31 mouse cellular contexts compared by ENCODE assay signal in genomic region chr11:100799426-100799825, GRCm38 (mm10). TPM values are rescaled to one million over a fixed set of nuclear protein-coding genes. Genes with fewer than 3 reads are reported as not detected.
DNase-seq lines count a peak whose midpoint lies in the region; ATAC-seq and TF ChIP-seq lines count a peak whose summit lies in the region.
"Had no signal": no experiment of that assay in that cellular context is flagged by ENCODE, and none has a peak within 500 bp of the region (broad histone marks: within the 10 kb centered on the region; RNA-seq: fewer than 3 reads in every experiment).

No protein-coding gene starts in this region.

- H3K9me3 ChIP-seq in hindbrain, postnatal 0 days (ENCODE audit: low read length) = no peaks in the 10 kb centered on the region
- 0 out of 2 replicates have a peak, but pooled peaks cover 3% of the 10 kb centered on the region for H3K9me3 ChIP-seq in hindbrain, embryonic 10.5 days
- H3K9me3 ChIP-seq: forebrain, embryonic 15.5 days; heart, embryonic 13.5 days; liver, embryonic 13.5 days; midbrain, embryonic 15.5 days had no signal

- H3K9ac ChIP-seq in hindbrain, postnatal 0 days (replicated peaks; ENCODE audit: low read length) = no peak overlapping the region
- H3K9ac ChIP-seq: forebrain, embryonic 15.5 days; heart, embryonic 13.5 days; hindbrain, embryonic 14.5 days; liver, embryonic 13.5 days; midbrain, embryonic 15.5 days had no signal

- no peak for TF ChIP-seq CTCF in hindbrain, postnatal 0 days (IDR thresholded peaks at IDR 0.05; ENCODE audit: low read depth)

- H3K4me2 ChIP-seq in hindbrain, postnatal 0 days (ENCODE audit: low read depth, low read length) = no peak overlapping the region
- H3K4me2 ChIP-seq: forebrain, embryonic 15.5 days; heart, embryonic 13.5 days; hindbrain, embryonic 14.5 days; liver, embryonic 13.5 days; midbrain, embryonic 15.5 days had no signal

- no peaks in the 10 kb centered on the region for H3K4me1 ChIP-seq in hindbrain, postnatal 0 days (ENCODE audit: insufficient read depth, low read length)
- H3K4me1 ChIP-seq in hindbrain, embryonic 10.5 days (replicated peaks) = no peaks in the 10 kb centered on the region
- H3K4me1 ChIP-seq: forebrain, embryonic 15.5 days; heart, embryonic 13.5 days; liver, embryonic 13.5 days; midbrain, embryonic 15.5 days had no signal

- ATAC-seq in hindbrain, postnatal 0 days = no peak
- ATAC-seq: forebrain, embryonic 15.5 days; midbrain, embryonic 15.5 days had no signal

- H3K36me3 ChIP-seq in hindbrain, postnatal 0 days (ENCODE audit: insufficient read depth, low read length) = peaks cover 25% of the 10 kb centered on the region
- peaks cover 55% of the 10 kb centered on the region for H3K36me3 ChIP-seq in hindbrain, embryonic 10.5 days

- peak; percentile 84 to 92 for DNase-seq in adrenal gland, adult (ENCODE audit: inconsistent age in 2 of 2, low spot score in 1 of 2)
- no peak for DNase-seq in adrenal gland, postnatal 25 days
- DNase-seq in hindbrain, postnatal 0 days (ENCODE audit: low spot score) = peak; percentile 7
- DNase-seq in hindbrain, embryonic 10.5 days (ENCODE audit: low spot score) = no peak
- DNase-seq in ovary, adult 18-20 months (ENCODE audit: low spot score) = peak; percentile 68
- no peak for DNase-seq in ovary, postnatal 14 days (ENCODE audit: low spot score)
- peak; percentile 52 for DNase-seq in skeletal muscle tissue, adult 2 months (ENCODE audit: low read depth, low spot score)
- DNase-seq in c-Kit-positive CD71-positive TER-119-positive erythroid progenitor cells, embryonic 14.5 days (ENCODE audit: low spot score) = no peak
- DNase-seq: cerebellum, adult 9-11 months; gastrocnemius, postnatal 25 days; heart, adult 2 months; heart, postnatal 14 days; kidney, adult 9 months; kidney, postnatal 36 days; layer of hippocampus, adult 9-11 months; liver, embryonic 13.5 days; lung, adult 2 months; lung, postnatal 14 days; right cerebral cortex, postnatal 25 days; thymus, postnatal 14 days had no signal

- 55% methylated on average over 5 of the region's 5 CpGs for WGBS in hindbrain, postnatal 0 days
- 80% methylated on average over 5 of the region's 5 CpGs for WGBS in hindbrain, embryonic 10.5 days

- no peak overlapping the region for H3K4me3 ChIP-seq in hindbrain, postnatal 0 days (ENCODE audit: low read length)
- no peak overlapping the region for H3K4me3 ChIP-seq in hindbrain, embryonic 10.5 days
- H3K4me3 ChIP-seq: forebrain, embryonic 15.5 days; heart, adult 2 months; heart, embryonic 13.5 days; left cerebral cortex, adult 2 months; liver, embryonic 13.5 days; midbrain, embryonic 15.5 days; myocyte had no signal

- no peaks in the 10 kb centered on the region for H3K27me3 ChIP-seq in hindbrain, postnatal 0 days (ENCODE audit: insufficient read depth, low read length)
- H3K27me3 ChIP-seq in hindbrain, embryonic 10.5 days (ENCODE audit: insufficient read depth, poor library complexity, severe bottlenecking) = no peaks in the 10 kb centered on the region
- H3K27me3 ChIP-seq: forebrain, embryonic 15.5 days; heart, embryonic 13.5 days; liver, embryonic 13.5 days; midbrain, embryonic 15.5 days had no signal

- H3K27ac ChIP-seq in hindbrain, postnatal 0 days = no peak overlapping the region
- no peak overlapping the region for H3K27ac ChIP-seq in hindbrain, embryonic 10.5 days
- H3K27ac ChIP-seq: forebrain, embryonic 15.5 days; heart, adult 2 months; heart, embryonic 13.5 days; hindbrain, embryonic 14.5 days; left cerebral cortex, adult 2 months; liver, embryonic 13.5 days; midbrain, embryonic 15.5 days had no signal

RNA-seq across cellular contexts. Expression of gene Ghdc, which starts 28.7 kb away (rescaled TPM):
- total RNA-seq in adrenal gland, postnatal 25 days (2021) = 21.0 and 32.1 TPM in 2 replicates
- total RNA-seq in hindbrain, postnatal 0 days (2014; rRNA removed) = 15.9 and 20.9 TPM in 2 replicates
- 7.5 and 8.3 TPM in 2 replicates for polyA plus RNA-seq in hindbrain, postnatal 0 days (2015; fragmentation: Nextera tagmentation; extraction: Ambion mirVana)
- polyA plus RNA-seq in hindbrain, embryonic 10.5 days (2016; fragmentation: Nextera tagmentation; extraction: Ambion mirVana) = 3.9 and 4.3 TPM in 2 replicates

RNA-seq across cellular contexts. Expression of gene Hcrt, which starts 36.7 kb away (rescaled TPM):
- total RNA-seq in adrenal gland, postnatal 25 days (2021) = not detected in 2 replicates
- 6.9 TPM in 1 of 2 replicates, not detected in the other for total RNA-seq in hindbrain, postnatal 0 days (2014; rRNA removed)
- polyA plus RNA-seq in hindbrain, postnatal 0 days (2015; fragmentation: Nextera tagmentation; extraction: Ambion mirVana) = 0.88 and 1.2 TPM in 2 replicates
- polyA plus RNA-seq in hindbrain, embryonic 10.5 days (2016; fragmentation: Nextera tagmentation; extraction: Ambion mirVana) = not detected in 2 replicates
- total RNA-seq: common myeloid progenitor, adult 5-6 weeks; gastrocnemius, postnatal 25 days; heart, adult 2 months; heart, postnatal 14 days; left cerebral cortex, adult 2 months; megakaryocyte progenitor cell, adult 5-6 weeks had no signal
- polyA plus RNA-seq: embryonic facial prominence, embryonic 14.5 days; heart, adult 2 months; heart, embryonic 13.5 days; hindbrain, embryonic 14.5 days; intestine, embryonic 14.5 days; limb, embryonic 14.5 days; liver, embryonic 13.5 days; lung, adult 2 months; myocyte had no signal

RNA-seq across cellular contexts. Expression of gene Kcnh4, which starts 39.7 kb away (rescaled TPM):
- total RNA-seq in adrenal gland, postnatal 25 days (2021) = 0.21 TPM in 1 of 2 replicates, not detected in the other
- 10.0 and 12.9 TPM in 2 replicates for total RNA-seq in hindbrain, postnatal 0 days (2014; rRNA removed)
- 3.6 and 4.2 TPM in 2 replicates for polyA plus RNA-seq in hindbrain, postnatal 0 days (2015; fragmentation: Nextera tagmentation; extraction: Ambion mirVana)
- polyA plus RNA-seq in hindbrain, embryonic 10.5 days (2016; fragmentation: Nextera tagmentation; extraction: Ambion mirVana) = 1.5 and 4.4 TPM in 2 replicates
- total RNA-seq: common myeloid progenitor, adult 5-6 weeks; gastrocnemius, postnatal 25 days; heart, adult 2 months; heart, postnatal 14 days; megakaryocyte progenitor cell, adult 5-6 weeks had no signal
- polyA plus RNA-seq: heart, embryonic 13.5 days; liver, embryonic 13.5 days had no signal

RNA-seq across cellular contexts. Expression of gene Stat5b, which starts 51.1 kb away (rescaled TPM):
- total RNA-seq in adrenal gland, postnatal 25 days (2021) = 89.0 and 123 TPM in 2 replicates
- 21.8 and 25.0 TPM in 2 replicates for total RNA-seq in hindbrain, postnatal 0 days (2014; rRNA removed)
- polyA plus RNA-seq in hindbrain, postnatal 0 days (2015; fragmentation: Nextera tagmentation; extraction: Ambion mirVana) = 12.5 and 12.8 TPM in 2 replicates
- 13.6 and 14.8 TPM in 2 replicates for polyA plus RNA-seq in hindbrain, embryonic 10.5 days (2016; fragmentation: Nextera tagmentation; extraction: Ambion mirVana)

RNA-seq across cellular contexts. Expression of gene Stat5a, which starts 59.7 kb away (rescaled TPM):
- 43.8 and 54.5 TPM in 2 replicates for total RNA-seq in adrenal gland, postnatal 25 days (2021)
- 4.1 and 5.5 TPM in 2 replicates for total RNA-seq in hindbrain, postnatal 0 days (2014; rRNA removed)
- 2.5 and 3.3 TPM in 2 replicates for polyA plus RNA-seq in hindbrain, postnatal 0 days (2015; fragmentation: Nextera tagmentation; extraction: Ambion mirVana)
- 2.0 and 2.8 TPM in 2 replicates for polyA plus RNA-seq in hindbrain, embryonic 10.5 days (2016; fragmentation: Nextera tagmentation; extraction: Ambion mirVana)

Comparison
In these comparisons a context has a peak if more than half of its experiments do, and no peak if none do; other contexts are left out.
1. DNase-seq: peak in adrenal gland, adult (2 of 2), hindbrain, postnatal 0 days (single experiment), ovary, adult 18-20 months (single experiment) and skeletal muscle tissue, adult 2 months (single experiment); none in adrenal gland, postnatal 25 days (single experiment), hindbrain, embryonic 10.5 days (single experiment), ovary, postnatal 14 days (single experiment) and c-Kit-positive CD71-positive TER-119-positive erythroid progenitor cells, embryonic 14.5 days (single experiment).